Mouse (Mus musculus) kidney, postnatal 0 days (tissue): ENCODE results near the gene Myo1a. TPM values are rescaled to one million over a fixed set of nuclear protein-coding genes. Genes with fewer than 3 reads are reported as not detected.

Source experiments
- ATAC-seq: fragments of 200-750 bp; cut with Nextera tagmentation; replicated peaks from 2 replicates; pipeline ENCODE4 v1.8.0; 2017; ENCODE audit warnings: low read depth, moderate number of reproducible peaks, moderate TSS enrichment, moderate library complexity; ENCODE audit not compliant: low FRiP score
- DNase-seq: peaks from one replicate; pipeline ENCODE4 v3.0.0-alpha.2; 2016; ENCODE audit warnings: low spot score
- H3K27ac ChIP-seq: fragments of 300-500 bp; sonication (generic); 2 replicates; pipeline ENCODE4 v1.5.1; 2014; ENCODE audit warnings: mild to moderate bottlenecking
- H3K27me3 ChIP-seq: fragments of 300-500 bp; sonication (generic); 2 replicates; pipeline ENCODE4 v1.6.1; 2014; ENCODE audit warnings: low read length, mixed read lengths; ENCODE audit not compliant: insufficient read depth
- H3K36me3 ChIP-seq: fragments of 300-500 bp; sonication (generic); 2 replicates; pipeline ENCODE4 v1.6.1; 2014; ENCODE audit warnings: low read length, mixed read lengths; ENCODE audit not compliant: insufficient read depth
- H3K4me1 ChIP-seq: fragments of 300-500 bp; sonication (generic); replicated peaks from 2 replicates; pipeline ENCODE4 v1.6.1; 2014; ENCODE audit warnings: antibody characterized with exemption, low read length, mixed read lengths; ENCODE audit not compliant: insufficient read depth
- H3K4me2 ChIP-seq: fragments of 300-500 bp; sonication (generic); 2 replicates; pipeline ENCODE4 v1.6.1; 2014; ENCODE audit warnings: mild to moderate bottlenecking, low read length, moderate library complexity, mixed read lengths
- H3K4me3 ChIP-seq: fragments of 300-500 bp; sonication (generic); replicated peaks from 2 replicates; pipeline ENCODE4 v1.5.1; 2014; ENCODE audit warnings: low read depth, low read length
- H3K9ac ChIP-seq: fragments of 300-500 bp; sonication (generic); 2 replicates; pipeline ENCODE4 v1.6.1; 2014; ENCODE audit warnings: low read depth, low read length
- H3K9me3 ChIP-seq: fragments of 300-500 bp; sonication (generic); replicated peaks from 2 replicates; pipeline ENCODE4 v1.6.1; 2016; ENCODE audit warnings: low read length, inconsistent platforms, mixed read lengths
- CTCF ChIP-seq: IDR thresholded peaks from 2 replicates; pipeline ENCODE4 v1.5.1; 2016; ENCODE audit warnings: antibody characterized with exemption, low read depth, mild to moderate bottlenecking, moderate library complexity
- WGBS: fragments of 180-500 bp; shearing (Covaris S2); extraction: QIAGEN DNeasy Blood & Tissue Kit; methylation state at CpG from one replicate; pipeline ENCODE4 v1.1.7; 2014; 5-methylcytosine and 5-hydroxymethylcytosine counted together
- polyA plus RNA-seq: library from polyadenylated mRNA; unstranded; fragments of >200 nt; fragmentation: Nextera tagmentation; extraction: Ambion mirVana; gene quantifications from 2 replicates; pipeline ENCODE4 v1.2.1, GENCODE M21; 2015

Myo1a gene
- polyA plus RNA-seq, 1 experiment from 2014 or later: 0.07 TPM

- ATAC-seq (no peak; the same call in 1 of the 2 replicates), DNase-seq (no peak)
- Histone ChIP-seq H3K27ac (no peak overlapping the region), H3K4me1 (no peaks in the 10 kb centered on the region), H3K36me3 (no peaks in the 10 kb centered on the region), H3K4me3 (no peak overlapping the region), H3K27me3 (no peaks in the 10 kb centered on the region), H3K4me2 (no peak overlapping the region), H3K9ac (no peak overlapping the region), H3K9me3 (no peaks in the 10 kb centered on the region)
- no peak for TF ChIP-seq CTCF
- 88% methylated on average over 6 of the region's 6 CpGs for WGBS
These were observed 22.1 kb upstream of the Myo1a start for GRCm38 (mm10) chr10:127682886-127683285.

- Histone ChIP-seq H3K27me3 (no peaks in the 10 kb centered on the region), H3K36me3 (peaks cover 15% of the 10 kb centered on the region), H3K9ac (no peak overlapping the region), H3K4me1 (no peaks in the 10 kb centered on the region), H3K9me3 (no peaks in the 10 kb centered on the region), H3K27ac (no peak overlapping the region), H3K4me2 (no peak overlapping the region), H3K4me3 (no peak overlapping the region)
- peak; percentile 19; the same call in 1 of the 2 replicates for TF ChIP-seq CTCF
- 30% methylated on average over 1 of the region's 1 CpGs for WGBS
- ATAC-seq (no peak), DNase-seq (no peak)
These were observed 13.9 kb upstream of the Myo1a start for GRCm38 (mm10) chr10:127691053-127691452.

DNA sequence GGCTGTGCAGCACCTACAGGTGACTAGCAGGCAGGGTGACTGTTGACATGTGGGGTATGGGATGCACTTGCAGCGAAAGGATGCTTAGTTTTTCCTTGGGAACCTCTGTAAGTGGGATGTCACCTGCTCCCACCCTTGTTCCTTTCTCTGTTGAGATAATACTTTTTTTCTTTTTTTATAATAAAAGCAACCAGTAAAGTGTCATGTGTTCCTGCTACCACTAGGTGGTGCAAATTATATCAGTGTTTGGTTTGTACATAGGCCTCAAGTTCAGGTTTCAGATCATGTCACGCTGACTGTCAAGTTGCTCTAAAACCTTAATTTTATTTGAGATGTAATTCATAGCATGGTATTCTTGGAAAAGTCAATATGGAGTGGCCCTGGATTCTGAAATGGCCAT lies 10.3 kb upstream of the Myo1a start:
- peaks cover 27% of the 10 kb centered on the region for H3K36me3 ChIP-seq
- peak; percentile 82 for DNase-seq

DNA sequence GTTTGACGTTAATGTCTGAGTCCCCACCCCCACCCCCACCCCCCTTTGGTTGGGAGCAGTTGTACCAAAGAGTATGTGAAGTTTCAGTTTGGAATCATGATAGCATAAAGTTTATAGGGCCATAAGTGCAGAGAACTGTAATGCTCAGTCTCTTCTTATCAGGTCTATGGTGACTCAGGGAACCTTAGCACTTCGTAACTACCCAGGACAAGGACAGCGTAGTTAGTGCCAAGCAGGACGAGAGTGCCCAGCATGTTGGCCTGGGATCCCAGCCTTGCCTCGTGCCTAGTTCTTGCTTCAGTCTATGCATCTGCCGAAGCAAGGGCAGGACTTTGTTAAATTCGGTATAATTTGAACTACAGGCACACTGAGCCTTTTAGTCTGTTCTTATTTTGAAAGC lies 9.2 kb upstream of the Myo1a start:
- ATAC-seq (no peak), DNase-seq (no peak)
- Histone ChIP-seq H3K36me3 (peaks cover 27% of the 10 kb centered on the region), H3K27ac (no peak overlapping the region), H3K4me1 (no peaks in the 10 kb centered on the region), H3K4me3 (no peak overlapping the region), H3K9ac (no peak overlapping the region), H3K9me3 (no peaks in the 10 kb centered on the region), H3K4me2 (no peak overlapping the region), H3K27me3 (no peaks in the 10 kb centered on the region)
- 95% methylated on average over 7 of the region's 7 CpGs for WGBS
- TF ChIP-seq CTCF: no peak

More for the DNA sequence above, 10.3 kb upstream of the Myo1a start:
- no peaks in the 10 kb centered on the region for H3K4me1 ChIP-seq
- H3K27ac ChIP-seq: no peak overlapping the region
- WGBS: 48% methylated on average over 2 of the region's 2 CpGs
- H3K4me3 ChIP-seq: no peak overlapping the region
- TF ChIP-seq CTCF: peak; percentile 86
- H3K27me3 ChIP-seq: no peaks in the 10 kb centered on the region
- H3K4me2 ChIP-seq: no peak overlapping the region
- no peak for ATAC-seq
- H3K9me3 ChIP-seq: no peaks in the 10 kb centered on the region
- H3K9ac ChIP-seq: no peak overlapping the region

DNA sequence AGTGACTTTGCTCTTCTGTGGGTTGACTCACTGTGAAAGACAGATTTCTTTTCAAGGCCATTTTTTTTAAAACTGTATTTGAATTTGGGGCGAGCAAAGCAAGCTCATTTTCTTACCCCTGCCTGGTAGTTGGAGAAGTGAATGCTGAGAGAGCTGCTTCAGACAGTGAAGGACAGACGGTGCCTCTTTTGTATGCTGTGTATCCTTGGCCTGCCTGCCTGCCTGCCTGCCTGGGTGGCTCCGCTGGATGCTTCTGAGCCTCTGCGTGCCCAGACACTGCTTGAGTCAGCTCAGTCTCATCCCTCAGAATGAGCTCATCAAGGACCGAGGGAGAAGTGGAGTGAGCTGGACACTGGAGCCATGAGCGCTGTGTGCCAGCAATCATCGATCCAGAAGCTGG lies 6.0 kb upstream of the Myo1a start:
- peaks cover 18% of the 10 kb centered on the region; the same call in 1 of the 2 replicates for H3K36me3 ChIP-seq
- H3K27me3 ChIP-seq: no peaks in the 10 kb centered on the region
- WGBS: 94% methylated on average over 7 of the region's 7 CpGs
- DNase-seq: no peak
- TF ChIP-seq CTCF: no peak
- no peak overlapping the region for H3K4me2 ChIP-seq
- no peak for ATAC-seq
- H3K9ac ChIP-seq: no peak overlapping the region
- no peaks in the 10 kb centered on the region for H3K4me1 ChIP-seq
- H3K27ac ChIP-seq: no peak overlapping the region
- no peaks in the 10 kb centered on the region for H3K9me3 ChIP-seq
- no peak overlapping the region for H3K4me3 ChIP-seq

- no peak overlapping the region for H3K9ac ChIP-seq
- H3K36me3 ChIP-seq: 0 out of 2 replicates have a peak, but pooled peaks cover 5% of the 10 kb centered on the region
- no peaks in the 10 kb centered on the region for H3K27me3 ChIP-seq
- no peaks in the 10 kb centered on the region for H3K4me1 ChIP-seq
- TF ChIP-seq CTCF: no peak
- H3K4me2 ChIP-seq: no peak overlapping the region
- 31% methylated on average over 4 of the region's 4 CpGs for WGBS
- DNase-seq (peak; percentile 65), ATAC-seq (no peak)
- no peak overlapping the region for H3K4me3 ChIP-seq
- no peak overlapping the region for H3K27ac ChIP-seq
- H3K9me3 ChIP-seq: no peaks in the 10 kb centered on the region
These were observed 1.7 kb upstream of the Myo1a start for GRCm38 (mm10) chr10:127703299-127703698.

- Histone ChIP-seq H3K9me3 (no peaks in the 10 kb centered on the region), H3K27me3 (no peaks in the 10 kb centered on the region), H3K9ac (no peak overlapping the region), H3K4me3 (no peak overlapping the region), H3K27ac (no peak overlapping the region), H3K4me1 (no peaks in the 10 kb centered on the region), H3K36me3 (no peaks in the 10 kb centered on the region), H3K4me2 (no peak overlapping the region)
- DNase-seq (no peak), ATAC-seq (no peak)
- TF ChIP-seq CTCF: no peak
- WGBS: 68% methylated on average over 2 of the region's 2 CpGs
These were observed 677 bp upstream of the Myo1a start for GRCm38 (mm10) chr10:127704293-127704692.
